Mouse (Mus musculus) adrenal gland, postnatal 36 days (tissue): ENCODE measurements around the gene Pus7l. TPM values are rescaled to one million over a fixed set of nuclear protein-coding genes. Genes with fewer than 3 reads are reported as not detected.
A peak's percentile ranks its signal among the peaks of the same experiment; 100 is the strongest.

Experiments
- DNase-seq, 2 experiments: peaks; one replicate each; pipeline ENCODE4 v3.0.0; 2021; ENCODE audit warnings: mixed read lengths in 1 of 2
- long read RNA-seq, 2 experiments: library from polyadenylated mRNA; stranded (forward); transcript quantifications; one replicate each; pipeline ENCODE4 v2.0.0; 2021; ENCODE audit warnings: borderline sequencing depth in 2 of 2
- total RNA-seq, 2 experiments: library from RNA; stranded (reverse); gene quantifications; 2 replicates each; pipeline ENCODE4 v1.2.3; 2021

The Pus7l gene
- total RNA-seq: 1 to 10 TPM; 4.2 to 4.5 TPM
- long read RNA-seq, experiment 1, partial matches to known transcripts: 0 of 5 reads
- long read RNA-seq, experiment 1, other reads (novel, unspliced or antisense): 1 of 5 reads
- long read RNA-seq, experiment 2: 0 reads

GRCm38 (mm10) chr15:94543409-94544051, at the start of gene Pus7l, which contains the start of gene Irak4:
TSS of gene Pus7l (minus strand) at chr15:94543547.
TSS of gene Irak4 (plus strand) at chr15:94543643.
- DNase-seq: peak; percentile 94

DNA sequence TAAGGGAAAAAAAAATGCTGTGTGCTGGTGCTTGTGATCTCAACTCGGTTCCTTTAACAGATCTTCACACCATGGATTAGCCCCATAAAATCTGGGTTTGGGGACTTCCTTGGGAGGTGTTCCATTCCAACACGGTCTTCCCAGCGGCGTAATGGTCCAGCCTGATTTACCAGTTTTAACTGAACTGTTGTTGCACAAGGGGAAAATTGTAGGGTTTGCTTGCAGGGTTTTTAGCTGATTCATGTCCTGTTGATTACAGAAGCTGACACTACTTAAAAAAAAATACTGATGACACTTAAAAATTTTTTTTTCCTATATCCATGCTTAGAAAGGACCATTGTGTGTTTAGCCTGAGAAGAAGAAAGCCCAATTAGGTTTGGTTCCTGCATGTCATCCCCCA, 48.0 kb upstream of the Pus7l start:
- no peak for DNase-seq

GRCm38 (mm10) chr15:94590083-94590482, 46.7 kb upstream of the Pus7l start:
- DNase-seq: no peak

DNA sequence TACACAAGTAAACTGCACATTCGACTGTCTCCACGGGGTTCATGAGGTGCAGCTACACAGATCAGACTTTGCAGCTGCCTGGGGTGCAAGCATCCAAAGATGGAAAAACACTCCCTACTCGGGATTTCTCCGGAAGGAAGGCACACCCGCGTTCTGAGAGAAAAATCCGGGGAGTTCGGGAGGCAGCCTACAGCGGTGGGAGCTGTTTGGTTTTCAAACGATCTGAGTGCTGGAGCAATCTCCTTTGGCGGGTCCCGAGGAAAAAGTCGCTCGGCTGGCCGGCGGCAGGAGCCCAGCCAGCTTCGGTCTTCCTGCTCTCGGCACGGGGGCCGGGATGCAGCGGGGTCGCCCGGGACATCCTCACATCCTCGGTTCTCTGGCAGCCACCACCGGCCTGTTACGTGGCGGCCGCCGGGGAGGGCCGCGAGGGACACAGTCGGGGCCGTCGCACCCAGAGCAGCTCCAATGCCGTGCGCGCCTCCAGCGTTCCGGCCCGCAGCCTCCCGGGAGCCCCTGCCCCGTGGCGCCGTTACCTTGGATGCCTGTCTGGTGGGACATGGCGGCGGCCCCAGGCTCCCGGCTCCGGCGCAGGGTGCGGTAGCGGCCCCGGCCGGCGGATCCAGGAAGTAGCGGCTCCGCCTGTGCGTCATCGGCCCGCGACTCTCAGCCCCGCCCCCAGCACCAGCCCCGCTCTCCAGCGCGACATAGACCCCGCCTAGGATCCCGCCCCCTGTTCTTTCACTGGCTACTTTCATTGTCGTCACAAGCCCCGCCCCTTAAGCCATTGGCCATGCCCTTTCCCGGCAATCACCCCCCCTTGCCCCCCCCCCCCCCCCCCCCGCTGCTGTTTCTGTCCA, 46.1 kb upstream of the Pus7l start, which contains the start of gene Twf1:
Twf1 (minus strand) TSS at position 671 of the 857 bp plus-strand sequence.
- peak; percentile 98 to 100 for DNase-seq

DNA sequence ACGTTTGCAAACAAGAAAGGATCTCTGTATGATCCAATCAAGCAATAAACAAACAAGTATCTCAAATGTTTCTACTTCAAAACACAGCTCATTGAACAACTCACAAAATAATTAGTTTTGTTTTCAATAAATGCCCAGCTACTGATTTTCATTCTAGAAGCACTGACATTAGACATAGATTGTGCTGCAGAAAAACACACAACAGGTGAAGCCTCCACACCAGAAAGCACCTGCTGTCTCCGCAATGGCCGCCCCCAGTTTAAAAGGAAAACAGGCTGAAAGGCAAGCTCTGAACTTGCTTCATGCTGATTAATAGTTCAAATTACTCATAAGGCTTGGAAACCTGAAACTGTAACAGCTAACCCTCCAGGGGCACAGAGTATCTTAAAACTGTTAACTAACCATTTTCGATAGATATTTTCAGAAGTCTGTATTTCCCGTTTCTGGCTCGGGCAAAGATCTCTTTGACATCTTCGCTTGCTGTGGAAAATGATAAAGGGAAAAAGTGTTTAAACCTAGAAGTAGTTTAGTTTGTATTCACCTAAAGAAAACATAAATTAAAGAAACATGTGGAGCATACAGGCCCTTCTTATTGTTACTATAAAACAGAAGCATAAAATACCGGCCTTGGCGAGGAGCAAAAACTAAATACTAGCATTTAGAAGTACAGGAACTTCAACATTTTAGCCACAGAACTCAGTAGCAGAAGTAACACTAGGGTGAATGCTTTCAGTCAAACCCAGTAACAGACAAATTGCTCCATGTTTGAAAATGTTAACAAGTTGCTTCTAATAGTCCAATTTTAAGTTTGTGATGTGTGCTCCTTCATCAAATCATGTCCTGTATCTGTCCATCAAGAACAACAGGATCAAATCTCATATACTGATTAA, 44.7 kb upstream of the Pus7l start:
- no peak for DNase-seq

- DNase-seq: no peak
Observed at GRCm38 (mm10) chr15:94584738-94585137, 41.4 kb upstream of the Pus7l start.

GRCm38 (mm10) chr15:94583153-94583552, 39.8 kb upstream of the Pus7l start:
- no peak for DNase-seq

DNA sequence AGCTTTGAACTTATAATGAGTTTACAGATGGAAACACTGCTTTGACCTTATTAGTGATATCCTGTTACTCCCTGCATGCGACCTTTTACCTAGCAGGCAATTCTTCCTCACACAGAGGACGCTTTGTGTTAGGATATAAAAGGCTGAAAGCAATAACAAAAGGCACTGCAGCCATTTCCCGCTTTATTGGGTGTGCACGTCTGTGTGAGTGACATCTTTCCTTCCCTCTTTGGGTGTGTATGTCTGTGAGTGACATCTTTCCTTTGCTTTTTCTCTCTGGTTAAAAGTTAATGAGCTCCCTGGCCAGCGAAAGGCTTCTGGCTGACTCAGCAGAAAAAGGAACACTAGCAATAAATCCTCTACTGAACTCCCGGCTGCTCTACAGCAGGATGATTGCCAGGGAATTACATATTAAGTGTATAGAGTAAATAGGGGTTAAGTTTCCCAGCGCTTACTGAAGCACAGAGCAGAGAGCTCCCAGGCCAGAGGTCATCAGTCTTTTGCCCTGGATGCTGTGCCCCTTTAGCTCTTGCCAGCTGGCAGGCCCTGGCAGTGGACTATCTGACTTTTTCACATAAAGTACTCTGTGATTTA, 38.8 kb upstream of the Pus7l start:
- DNase-seq: peak in 1 of 2 experiments; percentile 39

- DNase-seq: peak in 1 of 2 experiments; percentile 38
Observed at GRCm38 (mm10) chr15:94574566-94575268, 31.4 kb upstream of the Pus7l start.

- no peak for DNase-seq
Observed at GRCm38 (mm10) chr15:94572746-94573145, 29.4 kb upstream of the Pus7l start.

DNA sequence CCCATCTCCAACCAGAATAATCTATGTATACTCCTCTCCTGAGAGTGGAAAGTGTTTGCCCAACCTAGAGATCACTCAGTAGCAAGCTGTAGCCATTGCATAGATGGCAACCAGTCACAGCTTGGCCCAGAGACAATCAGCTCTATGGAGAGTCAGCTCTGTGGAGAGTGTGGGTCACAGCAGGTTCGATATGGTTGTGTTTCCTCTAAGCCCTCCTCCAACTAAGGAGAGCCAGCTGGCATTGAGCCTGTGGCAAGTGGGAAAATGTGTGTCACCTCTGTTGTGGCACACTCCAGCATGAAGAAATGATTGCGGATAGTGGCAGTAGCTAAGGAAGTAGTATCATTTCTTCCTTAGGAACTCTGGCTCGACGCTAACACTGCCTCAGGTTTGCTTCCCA, 28.2 kb upstream of the Pus7l start:
- peak in 1 of 2 experiments; percentile 29 for DNase-seq

DNA sequence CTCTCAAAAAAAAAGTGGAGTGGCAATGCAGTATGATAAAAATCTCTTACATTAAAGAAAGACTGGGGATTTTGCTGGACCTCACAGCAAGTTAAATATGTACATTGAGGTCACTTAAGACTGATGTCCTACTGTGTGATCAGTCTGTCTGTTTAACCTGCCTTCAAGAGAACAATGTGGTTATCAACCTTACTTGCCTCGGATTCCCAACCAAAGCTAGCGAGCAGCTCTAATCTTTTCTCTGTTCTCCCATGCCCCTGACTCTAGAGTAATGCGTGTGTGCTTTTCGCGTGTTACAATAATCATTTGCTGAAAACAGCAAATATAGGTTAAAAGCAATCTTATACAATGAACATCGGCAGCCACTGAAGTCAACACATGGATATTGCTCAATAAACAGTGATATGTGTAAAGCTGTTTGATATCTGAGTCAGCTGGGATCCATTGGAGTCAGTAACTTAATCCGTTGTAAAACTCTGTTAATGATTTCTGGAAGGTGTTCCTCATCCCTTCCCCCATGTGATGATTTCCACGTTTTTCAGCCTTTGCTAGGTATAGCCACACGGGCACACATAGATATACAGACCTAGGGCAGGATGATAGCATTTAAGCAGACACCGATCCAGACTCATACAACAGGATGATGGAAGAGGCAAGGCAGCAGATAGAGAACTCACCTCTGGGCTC, 25.3 kb upstream of the Pus7l start:
- no peak for DNase-seq

- no peak for DNase-seq
Observed at GRCm38 (mm10) chr15:94565854-94566253, 22.5 kb upstream of the Pus7l start.

- DNase-seq: no peak
Observed at GRCm38 (mm10) chr15:94564909-94565308, 21.6 kb upstream of the Pus7l start.

DNA sequence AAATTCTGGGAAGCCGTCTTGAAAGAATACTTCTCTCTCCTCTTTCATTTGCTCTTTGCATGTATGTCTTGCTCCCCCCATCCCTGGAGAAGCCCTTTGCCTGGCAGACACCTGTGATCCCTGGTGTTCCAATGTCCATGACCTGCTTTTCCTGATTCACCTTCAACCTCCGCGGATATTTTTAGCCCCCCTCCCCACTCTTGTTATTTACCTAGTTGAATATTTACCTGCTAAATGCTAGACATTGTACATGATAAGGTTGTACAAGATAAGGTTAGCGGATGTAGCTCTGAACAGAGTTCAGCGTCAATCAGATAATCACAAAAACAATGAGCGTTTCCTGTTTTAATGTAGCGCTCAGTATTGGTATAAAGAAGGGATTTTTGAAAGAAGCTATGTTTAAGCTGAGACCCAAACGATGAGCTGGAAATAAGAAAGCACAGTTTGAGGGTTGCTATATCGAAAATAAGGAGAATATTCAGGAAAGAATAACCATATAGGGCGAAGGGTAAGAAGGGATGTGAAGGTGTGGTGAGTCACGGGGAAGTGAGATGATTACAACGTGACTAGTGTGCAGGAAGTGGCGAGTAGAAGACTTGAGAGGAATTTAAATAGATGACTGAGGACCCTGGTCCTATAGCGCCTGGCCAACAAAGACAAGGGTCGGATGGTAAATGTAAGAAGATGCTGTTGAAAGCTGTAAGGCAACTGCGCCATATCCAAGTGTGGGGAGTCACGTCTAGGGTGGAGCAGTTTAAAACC, 15.7 kb upstream of the Pus7l start:
- no peak for DNase-seq

GRCm38 (mm10) chr15:94557442-94557841, 14.1 kb upstream of the Pus7l start:
- peak; percentile 88 to 89 for DNase-seq

- no peak for DNase-seq
Observed at GRCm38 (mm10) chr15:94553536-94553935, 10.2 kb upstream of the Pus7l start.

DNA sequence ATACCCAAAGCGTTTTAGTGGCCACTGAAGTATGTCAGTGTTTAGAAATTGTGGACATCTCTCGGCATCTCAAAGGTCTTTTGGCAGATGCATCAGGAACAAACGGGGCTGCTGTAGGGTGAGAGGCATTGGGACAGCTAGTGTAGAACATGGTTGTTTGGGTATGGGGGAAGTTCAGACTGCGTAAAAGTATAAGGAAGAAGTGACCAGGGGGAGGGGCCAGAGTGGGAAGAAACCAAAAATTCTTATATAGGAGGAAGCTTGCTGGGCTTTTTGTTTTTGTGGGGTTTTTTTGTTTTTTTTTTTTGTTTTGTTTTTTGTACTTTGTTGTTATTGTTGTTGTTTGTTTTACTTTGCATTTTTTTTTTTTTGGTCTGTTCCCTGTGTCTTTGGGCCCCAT, 1.5 kb upstream of the Pus7l start:
- no peak for DNase-seq

DNA sequence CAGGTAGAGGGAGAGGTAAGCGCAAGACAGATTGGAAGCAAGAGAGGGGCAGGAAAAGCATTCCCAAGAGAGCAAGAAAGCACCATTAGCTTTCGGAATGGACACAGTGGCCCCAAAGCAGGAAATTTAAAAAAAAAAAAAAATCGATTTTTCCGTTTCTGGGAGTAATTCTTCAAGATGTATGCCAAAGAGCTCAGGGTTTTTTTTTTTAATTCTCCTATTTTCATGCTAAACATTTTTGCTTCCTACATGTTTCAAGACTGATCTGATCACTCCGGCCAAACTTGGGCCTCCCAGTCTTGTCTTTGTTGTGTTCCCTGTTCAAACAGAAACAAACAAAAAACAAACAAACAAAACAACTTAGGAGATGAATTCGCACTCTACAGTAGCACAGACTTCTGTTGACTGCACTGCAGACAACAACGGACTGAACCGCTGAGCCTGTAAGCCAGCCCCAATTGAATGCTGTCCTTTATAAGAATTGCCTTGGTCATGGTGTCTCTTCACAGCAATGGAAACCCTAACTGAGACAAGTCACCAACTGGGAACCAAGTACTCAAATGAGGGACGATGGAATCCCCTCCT, 797 bp upstream of the Pus7l start:
- no peak for DNase-seq
